In the genomic region with DNA sequence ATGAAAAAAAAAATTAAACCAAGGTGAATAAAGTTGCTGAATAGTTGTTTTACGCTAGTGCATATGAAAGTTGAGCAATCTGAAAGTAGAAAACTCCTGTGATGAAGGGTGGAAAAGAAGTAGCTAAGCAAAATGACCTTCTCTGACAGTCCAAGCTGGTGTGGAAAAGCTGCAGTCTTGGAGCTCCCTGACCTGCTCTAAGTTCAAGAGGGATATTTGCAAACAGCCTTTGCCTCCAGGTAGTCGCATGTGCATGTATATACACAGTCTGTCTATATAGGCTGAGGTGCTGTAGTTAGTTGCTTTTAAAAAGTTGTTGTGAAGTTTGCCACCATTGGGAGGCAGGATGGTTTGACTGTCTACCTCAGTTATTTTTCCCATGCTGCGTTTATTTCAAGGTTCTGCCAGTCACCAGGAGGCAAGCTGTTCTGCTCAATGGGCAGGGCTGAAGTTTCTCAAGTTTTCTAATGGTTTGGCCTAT, we compare ENCODE assay signal across 8 mouse cellular contexts. TPM values are rescaled to one million over a fixed set of nuclear protein-coding genes. Genes with fewer than 3 reads are reported as not detected.
DNase-seq lines count a peak whose midpoint lies in the region; ATAC-seq and TF ChIP-seq lines count a peak whose summit lies in the region.

No protein-coding gene starts in this region.

- H3K36me3 ChIP-seq in embryonic facial prominence, embryonic 13.5 days = no peaks in the 10 kb centered on the region
- no peaks in the 10 kb centered on the region for H3K36me3 ChIP-seq in intestine, embryonic 16.5 days (ENCODE audit: control insufficient read depth, insufficient read depth, low read length)
- no peaks in the 10 kb centered on the region for H3K36me3 ChIP-seq in neural tube, embryonic 14.5 days (ENCODE audit: control insufficient read depth, insufficient read depth, low read length)

- no peak for ATAC-seq in embryonic facial prominence, embryonic 13.5 days (ENCODE audit: insufficient number of reproducible peaks, insufficient read depth, low FRiP score, low TSS enrichment, low read depth)
- no peak for ATAC-seq in intestine, embryonic 16.5 days
- ATAC-seq in neural tube, embryonic 14.5 days (ENCODE audit: low read depth) = no peak

- peak overlapping the region; percentile 26 for H3K4me3 ChIP-seq in lung, adult 2 months (replicated peaks; ENCODE audit: extremely low read depth, low read depth, low read length)
- peak overlapping the region; percentile 78 for H3K4me3 ChIP-seq in embryonic facial prominence, embryonic 13.5 days
- H3K4me3 ChIP-seq in intestine, embryonic 16.5 days (ENCODE audit: low read length) = peak overlapping the region; percentile 92
- peak overlapping the region; percentile 88 for H3K4me3 ChIP-seq in neural tube, embryonic 14.5 days (ENCODE audit: low read depth, low read length)

- DNase-seq in lung, adult 2 months = no peak
- no peak for DNase-seq in lung, adult 18-20 months
- no peak for DNase-seq in ovary, postnatal 10 days (ENCODE audit: low spot score)
- DNase-seq in frontal cortex, postnatal 10 days (ENCODE audit: low spot score in 2 of 2) = no peak
- DNase-seq in retina, postnatal 1 day = no peak

- no peak for TF ChIP-seq CTCF in lung, adult 2 months (IDR thresholded peaks at IDR 0.05; ENCODE audit: insufficient read depth, low read length)

- H3K4me2 ChIP-seq in embryonic facial prominence, embryonic 13.5 days = peak overlapping the region; percentile 63
- H3K4me2 ChIP-seq in intestine, embryonic 16.5 days (ENCODE audit: low read depth, low read length) = peak overlapping the region; percentile 55
- H3K4me2 ChIP-seq in neural tube, embryonic 14.5 days (ENCODE audit: low read depth, low read length) = peak overlapping the region; percentile 66

- peaks cover 18% of the 10 kb centered on the region for H3K4me1 ChIP-seq in lung, adult 2 months (ENCODE audit: control insufficient read depth, insufficient read depth, low read length)
- peaks cover 46% of the 10 kb centered on the region for H3K4me1 ChIP-seq in embryonic facial prominence, embryonic 13.5 days
- H3K4me1 ChIP-seq in intestine, embryonic 16.5 days (ENCODE audit: control insufficient read depth, insufficient read depth, low read length) = peaks cover 32% of the 10 kb centered on the region
- H3K4me1 ChIP-seq in neural tube, embryonic 14.5 days (ENCODE audit: control insufficient read depth, insufficient read depth, low read length) = peaks cover 30% of the 10 kb centered on the region

- H3K27ac ChIP-seq in embryonic facial prominence, embryonic 13.5 days = 0 out of 2 replicates have a peak overlapping the region, but pooled peaks have one; percentile 8
- H3K27ac ChIP-seq in intestine, embryonic 16.5 days (ENCODE audit: low read length) = peak overlapping the region; percentile 58
- no peak overlapping the region for H3K27ac ChIP-seq in neural tube, embryonic 14.5 days (ENCODE audit: low read depth, low read length)

- no peaks in the 10 kb centered on the region for H3K9me3 ChIP-seq in embryonic facial prominence, embryonic 13.5 days
- H3K9me3 ChIP-seq in intestine, embryonic 16.5 days (ENCODE audit: control insufficient read depth, low read length) = no peaks in the 10 kb centered on the region
- no peaks in the 10 kb centered on the region for H3K9me3 ChIP-seq in neural tube, embryonic 14.5 days (ENCODE audit: control insufficient read depth, low read length)

- TF ChIP-seq POLR2A in lung, adult 2 months (IDR thresholded peaks at IDR 0.05; ENCODE audit: borderline replicate concordance, extremely low read depth, low read depth, low read length) = no peak

- WGBS in lung, adult 2 months = 4% methylated on average over 3 of the region's 3 CpGs
- whole genome bisulfite sequencing in embryonic facial prominence, embryonic 13.5 days = 12% methylated on average over 3 of the region's 3 CpGs
- WGBS in intestine, embryonic 16.5 days = 11% methylated on average over 3 of the region's 3 CpGs
- WGBS in neural tube, embryonic 14.5 days = 11% methylated on average over 3 of the region's 3 CpGs

- peak overlapping the region; percentile 98 for H3K9ac ChIP-seq in embryonic facial prominence, embryonic 13.5 days
- H3K9ac ChIP-seq in intestine, embryonic 16.5 days (ENCODE audit: low read depth, low read length) = peak overlapping the region; percentile 99
- H3K9ac ChIP-seq in neural tube, embryonic 14.5 days (replicated peaks; ENCODE audit: low read depth, low read length) = no peak overlapping the region

- H3K27me3 ChIP-seq in embryonic facial prominence, embryonic 13.5 days = no peaks in the 10 kb centered on the region
- no peaks in the 10 kb centered on the region for H3K27me3 ChIP-seq in intestine, embryonic 16.5 days (replicated peaks; ENCODE audit: control insufficient read depth, insufficient read depth, low read length)
- no peaks in the 10 kb centered on the region for H3K27me3 ChIP-seq in neural tube, embryonic 14.5 days (ENCODE audit: control insufficient read depth, insufficient read depth, low read length)

RNA-seq across cellular contexts. Expression of a gene that starts 1.5 kb away (rescaled TPM):
- 20.9 and 25.9 TPM in 2 replicates for polyA plus RNA-seq in lung, adult 2 months (2012; rRNA removed)
- polyA plus RNA-seq in embryonic facial prominence, embryonic 13.5 days (2015; fragmentation: Nextera tagmentation; extraction: Ambion mirVana) = 13.9 and 16.1 TPM in 2 replicates
- polyA plus RNA-seq in intestine, embryonic 16.5 days (2015; fragmentation: Nextera tagmentation; extraction: Ambion mirVana) = 10.4 and 10.5 TPM in 2 replicates
- 5.8 and 8.8 TPM in 2 replicates for polyA plus RNA-seq in neural tube, embryonic 14.5 days (2014; fragmentation: Nextera tagmentation; extraction: Ambion mirVana)

Comparison
In these comparisons a context has a peak if more than half of its experiments do, and no peak if none do; other contexts are left out.
1. H3K4me3 ChIP-seq: peak in every context shown above with its lines; median percentile 92 in intestine, embryonic 16.5 days; 88 in neural tube, embryonic 14.5 days; 78 in embryonic facial prominence, embryonic 13.5 days; 26 in lung, adult 2 months.